Mouse (Mus musculus) induced T-regulatory cell, adult 2 months (primary cell): ENCODE results near the gene Trim33.
A peak's percentile ranks its signal among the peaks of the same experiment; 100 is the strongest.

Source experiments
- DNase-seq: peaks from one replicate; pipeline ENCODE4 v3.0.0-alpha.2; 2012; ENCODE audit warnings: low read depth

Gene Trim33

GRCm38 (mm10) chr3:103361150-103361549, 82.1 kb downstream of the Trim33 start:
- no peak for DNase-seq

- no peak for DNase-seq
Observed at GRCm38 (mm10) chr3:103364182-103364945, 85.3 kb downstream of the Trim33 start.

GRCm38 (mm10) chr3:103367176-103367970, 88.3 kb downstream of the Trim33 start:
- no peak for DNase-seq

- DNase-seq: no peak
Observed at GRCm38 (mm10) chr3:103368731-103369130, 89.6 kb downstream of the Trim33 start.

- DNase-seq: peak; percentile 81
Observed at GRCm38 (mm10) chr3:103374028-103374427, 94.9 kb downstream of the Trim33 start.

- peak; percentile 40 for DNase-seq
Observed at GRCm38 (mm10) chr3:103375181-103375855, 96.2 kb downstream of the Trim33 start.

GRCm38 (mm10) chr3:103378018-103378417, 98.9 kb downstream of the Trim33 start:
- peak; percentile 65 for DNase-seq

GRCm38 (mm10) chr3:103379371-103379770, 100.3 kb downstream of the Trim33 start:
- DNase-seq: no peak

GRCm38 (mm10) chr3:103380814-103381213, 101.7 kb downstream of the Trim33 start:
- DNase-seq: no peak

- no peak for DNase-seq
Observed at GRCm38 (mm10) chr3:103381441-103381840, 102.3 kb downstream of the Trim33 start.

GRCm38 (mm10) chr3:103382872-103383567, 103.9 kb downstream of the Trim33 start:
- peak; percentile 97 for DNase-seq

GRCm38 (mm10) chr3:103384486-103384885, 105.4 kb downstream of the Trim33 start:
- DNase-seq: no peak

- DNase-seq: peak; percentile 78
Observed at GRCm38 (mm10) chr3:103384949-103385348, 105.9 kb downstream of the Trim33 start.

- peak; percentile 82 for DNase-seq
Observed at GRCm38 (mm10) chr3:103385383-103386291, 106.5 kb downstream of the Trim33 start.

- DNase-seq: peak; percentile 99
Observed at GRCm38 (mm10) chr3:103386292-103387031, 107.4 kb downstream of the Trim33 start.

- DNase-seq: peak; percentile 76
Observed at GRCm38 (mm10) chr3:103392613-103393258, 113.6 kb downstream of the Trim33 start.

GRCm38 (mm10) chr3:103393283-103394060, 114.4 kb downstream of the Trim33 start:
- DNase-seq: peak; percentile 39

GRCm38 (mm10) chr3:103394121-103394520, 115.0 kb downstream of the Trim33 start:
- no peak for DNase-seq

GRCm38 (mm10) chr3:103397523-103397922, 118.4 kb downstream of the Trim33 start:
- DNase-seq: peak; percentile 65
